34 mouse cellular contexts compared by ENCODE assay signal in the genomic region with DNA sequence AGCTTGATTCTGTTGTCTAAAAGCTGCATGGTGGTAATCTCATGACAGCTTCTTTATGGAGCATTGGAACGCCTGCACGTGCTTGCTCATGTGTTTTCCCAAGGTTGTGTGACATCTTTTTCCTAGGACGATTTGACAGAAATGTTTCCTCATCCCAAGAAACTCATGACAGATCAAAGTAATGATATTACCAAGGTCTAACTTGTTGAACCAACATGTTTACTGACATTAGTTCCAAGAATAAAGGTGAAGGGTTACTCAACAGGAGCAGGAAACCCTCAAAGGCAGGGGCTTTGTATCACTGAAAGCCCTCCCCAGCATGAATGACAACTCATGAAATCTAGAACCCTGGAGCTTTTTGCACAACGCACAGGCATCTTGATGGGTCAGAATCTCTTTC.
"Had no signal": no experiment of that assay in that cellular context is flagged by ENCODE, and none has a peak within 500 bp of the region (broad histone marks: within the 10 kb centered on the region; RNA-seq: fewer than 3 reads in every experiment).

No protein-coding gene starts in this region.

- H3K4me2 ChIP-seq: heart, embryonic 11.5 days; heart, embryonic 12.5 days; heart, embryonic 13.5 days; heart, embryonic 15.5 days; hindbrain, embryonic 12.5 days; hindbrain, embryonic 13.5 days; hindbrain, embryonic 14.5 days; hindbrain, embryonic 15.5 days; intestine, embryonic 15.5 days; kidney, embryonic 15.5 days had no signal

- H3K4me3 ChIP-seq: heart, embryonic 12.5 days; heart, embryonic 13.5 days; heart, embryonic 15.5 days; hindbrain, embryonic 10.5 days; hindbrain, embryonic 12.5 days; hindbrain, embryonic 13.5 days; hindbrain, embryonic 15.5 days; intestine, embryonic 15.5 days; kidney, embryonic 15.5 days; layer of hippocampus, adult 2 months; left cerebral cortex, adult 2 months had no signal

- H3K9me3 ChIP-seq: heart, embryonic 12.5 days; heart, embryonic 13.5 days; heart, embryonic 15.5 days; hindbrain, embryonic 10.5 days; hindbrain, embryonic 12.5 days; hindbrain, embryonic 13.5 days; hindbrain, embryonic 15.5 days; intestine, embryonic 15.5 days; kidney, embryonic 15.5 days had no signal

- H3K27ac ChIP-seq: heart, embryonic 13.5 days; heart, embryonic 15.5 days; hindbrain, embryonic 10.5 days; hindbrain, embryonic 12.5 days; hindbrain, embryonic 13.5 days; hindbrain, embryonic 14.5 days; hindbrain, embryonic 15.5 days; hindbrain, postnatal 0 days; intestine, embryonic 15.5 days; kidney, embryonic 15.5 days; kidney, postnatal 0 days; layer of hippocampus, adult 2 months; left cerebral cortex, adult 2 months had no signal

- H3K4me1 ChIP-seq: heart, embryonic 12.5 days; heart, embryonic 13.5 days; heart, embryonic 15.5 days; hindbrain, embryonic 10.5 days; hindbrain, embryonic 12.5 days; hindbrain, embryonic 13.5 days; hindbrain, embryonic 15.5 days; intestine, embryonic 15.5 days; kidney, embryonic 15.5 days had no signal

- H3K36me3 ChIP-seq: heart, embryonic 12.5 days; heart, embryonic 13.5 days; heart, embryonic 15.5 days; hindbrain, embryonic 10.5 days; hindbrain, embryonic 12.5 days; hindbrain, embryonic 13.5 days; hindbrain, embryonic 15.5 days; intestine, embryonic 15.5 days; kidney, embryonic 15.5 days had no signal

- ATAC-seq: hindbrain, embryonic 16.5 days; hindbrain, postnatal 0 days; inflammation-experienced regulatory T-cells, adult 6 months; intestine, embryonic 15.5 days; intestine, embryonic 16.5 days; intestine, postnatal 0 days had no signal

- DNase-seq: heart, postnatal 10 days; heart, postnatal 14 days; heart, postnatal 36 days; heart, postnatal 4 days; kidney, adult 11 months; kidney, adult 18-20 months; kidney, adult 2 months; kidney, adult 8-10 months; kidney, adult 9 months; kidney, postnatal 10 days; kidney, postnatal 14 days; kidney, postnatal 25 days; kidney, postnatal 36 days; kidney, postnatal 4 days; layer of hippocampus, postnatal 36 days had no signal

- H3K9ac ChIP-seq: heart, embryonic 12.5 days; heart, embryonic 13.5 days; heart, embryonic 15.5 days; hindbrain, embryonic 12.5 days; hindbrain, embryonic 13.5 days; hindbrain, embryonic 14.5 days; hindbrain, embryonic 15.5 days; intestine, embryonic 15.5 days; kidney, embryonic 15.5 days had no signal

- H3K27me3 ChIP-seq: heart, embryonic 12.5 days; heart, embryonic 13.5 days; heart, embryonic 15.5 days; hindbrain, embryonic 12.5 days; hindbrain, embryonic 13.5 days; hindbrain, embryonic 15.5 days; intestine, embryonic 15.5 days; kidney, embryonic 15.5 days had no signal
